Mouse (Mus musculus) fibroblast of lung, adult 2 months (primary cell): ENCODE data around the gene Akr1d1.
A peak's percentile ranks its signal among the peaks of the same experiment; 100 is the strongest.

Source experiments
- DNase-seq: peaks from one replicate; pipeline ENCODE4 v3.0.0-alpha.2; 2011; ENCODE audit warnings: low read depth

Gene Akr1d1

GRCm38 (mm10) chr6:37529940-37530339, at the start of gene Akr1d1:
Akr1d1 (plus strand) TSS chr6:37530173.
- DNase-seq, result no peak

- no peak for DNase-seq
Measured at GRCm38 (mm10) chr6:37481147-37481546, 48.8 kb upstream of the Akr1d1 start.

- no peak for DNase-seq
Measured at GRCm38 (mm10) chr6:37483262-37483661, 46.7 kb upstream of the Akr1d1 start.

GRCm38 (mm10) chr6:37484588-37485070, 45.3 kb upstream of the Akr1d1 start:
- DNase-seq, result no peak

GRCm38 (mm10) chr6:37486502-37486901, 43.5 kb upstream of the Akr1d1 start:
- DNase-seq, result no peak

- no peak for DNase-seq
Measured at GRCm38 (mm10) chr6:37492241-37492640, 37.7 kb upstream of the Akr1d1 start.

- no peak for DNase-seq
Measured at GRCm38 (mm10) chr6:37494957-37495356, 35.0 kb upstream of the Akr1d1 start.

- no peak for DNase-seq
Measured at GRCm38 (mm10) chr6:37496866-37497265, 33.1 kb upstream of the Akr1d1 start.

GRCm38 (mm10) chr6:37505588-37505987, 24.4 kb upstream of the Akr1d1 start:
- no peak for DNase-seq

GRCm38 (mm10) chr6:37506909-37507515, 23.0 kb upstream of the Akr1d1 start:
- no peak for DNase-seq

GRCm38 (mm10) chr6:37510786-37511185, 19.2 kb upstream of the Akr1d1 start:
- DNase-seq, result no peak

- DNase-seq, result no peak
Measured at GRCm38 (mm10) chr6:37520631-37521375, 9.2 kb upstream of the Akr1d1 start.

GRCm38 (mm10) chr6:37532036-37532435, 2.1 kb downstream of the Akr1d1 start:
- DNase-seq, result no peak

GRCm38 (mm10) chr6:37536831-37537230, 6.9 kb downstream of the Akr1d1 start:
- no peak for DNase-seq

GRCm38 (mm10) chr6:37537801-37538200, 7.8 kb downstream of the Akr1d1 start:
- no peak for DNase-seq

- no peak for DNase-seq
Measured at GRCm38 (mm10) chr6:37538792-37539191, 8.8 kb downstream of the Akr1d1 start.

- no peak for DNase-seq
Measured at GRCm38 (mm10) chr6:37539403-37539802, 9.4 kb downstream of the Akr1d1 start.

- no peak for DNase-seq
Measured at GRCm38 (mm10) chr6:37540113-37540512, 10.1 kb downstream of the Akr1d1 start.

- no peak for DNase-seq
Measured at GRCm38 (mm10) chr6:37541171-37541570, 11.2 kb downstream of the Akr1d1 start.

GRCm38 (mm10) chr6:37542145-37542544, 12.2 kb downstream of the Akr1d1 start:
- no peak for DNase-seq

- DNase-seq, result peak; percentile 14
Measured at GRCm38 (mm10) chr6:37552760-37553159, 22.8 kb downstream of the Akr1d1 start.

GRCm38 (mm10) chr6:37553926-37554325, 24.0 kb downstream of the Akr1d1 start:
- no peak for DNase-seq

GRCm38 (mm10) chr6:37554327-37554726, 24.4 kb downstream of the Akr1d1 start:
- DNase-seq, result no peak

GRCm38 (mm10) chr6:37563861-37564260, 33.9 kb downstream of the Akr1d1 start:
- DNase-seq, result no peak
